Mouse (Mus musculus) stomach, postnatal 0 days (tissue): ENCODE measurements around the gene Hes2. TPM values are rescaled to one million over a fixed set of nuclear protein-coding genes. Genes with fewer than 3 reads are reported as not detected.

ENCODE experiments used
- ATAC-seq: fragments of 200-750 bp; cut with Nextera tagmentation; 2 replicates; pipeline ENCODE4 v1.8.0; 2017; ENCODE audit not compliant: low FRiP score, low TSS enrichment
- DNase-seq: peaks from one replicate; pipeline ENCODE4 v3.0.0-alpha.2; 2016; ENCODE audit warnings: low spot score
- H3K27ac ChIP-seq: fragments of 300-500 bp; sonication (generic); replicated peaks from 2 replicates; pipeline ENCODE4 v1.5.1; 2014; ENCODE audit warnings: mild to moderate bottlenecking, control low read depth
- H3K27me3 ChIP-seq: fragments of 300-500 bp; sonication (generic); 2 replicates; pipeline ENCODE4 v1.6.1; 2014; ENCODE audit warnings: low read length; ENCODE audit not compliant: control insufficient read depth, insufficient read depth
- H3K36me3 ChIP-seq: fragments of 300-500 bp; sonication (generic); 2 replicates; pipeline ENCODE4 v1.6.1; 2014; ENCODE audit warnings: low read length, mixed read lengths; ENCODE audit not compliant: control insufficient read depth, insufficient read depth
- H3K4me1 ChIP-seq: fragments of 300-500 bp; sonication (generic); replicated peaks from 2 replicates; pipeline ENCODE4 v1.6.1; 2014; ENCODE audit warnings: antibody characterized with exemption; ENCODE audit not compliant: control insufficient read depth, insufficient read depth
- H3K4me2 ChIP-seq: fragments of 300-500 bp; sonication (generic); replicated peaks from 2 replicates; pipeline ENCODE4 v1.6.1; 2014; ENCODE audit warnings: low read depth, mild to moderate bottlenecking, control low read depth, moderate library complexity
- H3K4me3 ChIP-seq: fragments of 300-500 bp; sonication (generic); 2 replicates; pipeline ENCODE4 v1.5.1; 2014; ENCODE audit warnings: low read depth, low read length, control low read depth
- H3K9ac ChIP-seq: fragments of 300-500 bp; sonication (generic); 2 replicates; pipeline ENCODE4 v1.6.1; 2014; ENCODE audit warnings: mild to moderate bottlenecking, low read length, control low read depth, mixed read lengths
- H3K9me3 ChIP-seq: fragments of 300-500 bp; sonication (generic); 2 replicates; pipeline ENCODE4 v1.6.1; 2016; ENCODE audit warnings: low read length; ENCODE audit not compliant: control insufficient read depth
- CTCF ChIP-seq: IDR thresholded peaks from 2 replicates; pipeline ENCODE4 v1.5.1; 2016; ENCODE audit warnings: antibody characterized with exemption, low read depth, mild to moderate bottlenecking, moderate library complexity
- EP300 ChIP-seq: optimal IDR thresholded peaks from 2 replicates; pipeline ENCODE3; 2016; ENCODE audit warnings: antibody characterized with exemption
- whole genome bisulfite sequencing: fragments of 180-500 bp; shearing (Covaris S2); extraction: QIAGEN DNeasy Blood & Tissue Kit; methylation state at CpG from one replicate; pipeline ENCODE4 v1.1.7; 2014; 5-methylcytosine and 5-hydroxymethylcytosine counted together
- polyA plus RNA-seq: library from polyadenylated mRNA; unstranded; fragments of >200 nt; fragmentation: Nextera tagmentation; extraction: Ambion mirVana; gene quantifications from 2 replicates; pipeline ENCODE4 v1.2.1, GENCODE M21; 2015

Gene Hes2
- polyA plus RNA-seq, 1 experiment from 2014 or later: 0.87 TPM

GRCm38 (mm10) chr4:152202418-152202817, 43.8 kb downstream of the Hes2 start:
- no peak overlapping the region for H3K9ac ChIP-seq
- ATAC-seq (no peak), DNase-seq (no peak)
- no peak overlapping the region for H3K27ac ChIP-seq
- TF ChIP-seq CTCF (no peak), EP300 (no peak)
- H3K4me3 ChIP-seq: no peak overlapping the region
- no peaks in the 10 kb centered on the region for H3K36me3 ChIP-seq
- H3K27me3 ChIP-seq: no peaks in the 10 kb centered on the region
- no peak overlapping the region for H3K4me2 ChIP-seq
- 88% methylated on average over 1 of the region's 1 CpGs for WGBS
- H3K4me1 ChIP-seq: no peaks in the 10 kb centered on the region
- no peaks in the 10 kb centered on the region for H3K9me3 ChIP-seq

DNA sequence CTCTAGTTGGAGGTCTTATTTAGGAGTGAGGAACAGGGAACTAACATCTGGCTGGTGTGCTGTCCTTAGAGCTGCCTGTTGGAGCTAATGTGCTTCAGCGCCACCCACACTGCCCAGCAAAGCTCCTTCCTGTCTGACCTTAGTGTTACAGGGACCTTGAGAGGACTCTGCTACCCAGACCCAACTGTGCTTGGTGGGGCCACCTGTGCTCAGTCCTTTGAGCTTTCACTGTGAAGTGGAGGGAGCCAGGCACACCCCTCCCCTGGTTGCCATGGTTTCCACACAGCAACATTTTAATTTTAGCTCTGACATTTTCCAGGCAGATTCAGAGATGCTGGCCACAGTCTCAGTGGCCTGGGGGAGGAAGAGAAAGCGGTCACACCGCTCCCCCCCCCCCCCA, 44.2 kb downstream of the Hes2 start:
- no peaks in the 10 kb centered on the region for H3K27me3 ChIP-seq
- H3K4me2 ChIP-seq: no peak overlapping the region
- H3K36me3 ChIP-seq: no peaks in the 10 kb centered on the region
- H3K27ac ChIP-seq: no peak overlapping the region
- 62% methylated on average over 3 of the region's 3 CpGs for WGBS
- no peak for DNase-seq
- H3K4me3 ChIP-seq: no peak overlapping the region
- no peaks in the 10 kb centered on the region for H3K4me1 ChIP-seq
- ATAC-seq: 0 out of 2 replicates have a peak, but pooled peaks have one; percentile 24
- no peaks in the 10 kb centered on the region for H3K9me3 ChIP-seq
- H3K9ac ChIP-seq: no peak overlapping the region
- TF ChIP-seq CTCF: no peak
- TF ChIP-seq EP300: no peak

GRCm38 (mm10) chr4:152204663-152205062, 46.0 kb downstream of the Hes2 start:
- Histone ChIP-seq H3K27ac (no peak overlapping the region), H3K4me3 (no peak overlapping the region), H3K36me3 (no peaks in the 10 kb centered on the region), H3K9me3 (no peaks in the 10 kb centered on the region), H3K9ac (no peak overlapping the region), H3K4me2 (no peak overlapping the region), H3K27me3 (no peaks in the 10 kb centered on the region), H3K4me1 (no peaks in the 10 kb centered on the region)
- DNase-seq (no peak), ATAC-seq (no peak)
- 76% methylated on average over 6 of the region's 6 CpGs for WGBS
- TF ChIP-seq CTCF: peak; percentile 52
- TF ChIP-seq EP300: no peak

DNA sequence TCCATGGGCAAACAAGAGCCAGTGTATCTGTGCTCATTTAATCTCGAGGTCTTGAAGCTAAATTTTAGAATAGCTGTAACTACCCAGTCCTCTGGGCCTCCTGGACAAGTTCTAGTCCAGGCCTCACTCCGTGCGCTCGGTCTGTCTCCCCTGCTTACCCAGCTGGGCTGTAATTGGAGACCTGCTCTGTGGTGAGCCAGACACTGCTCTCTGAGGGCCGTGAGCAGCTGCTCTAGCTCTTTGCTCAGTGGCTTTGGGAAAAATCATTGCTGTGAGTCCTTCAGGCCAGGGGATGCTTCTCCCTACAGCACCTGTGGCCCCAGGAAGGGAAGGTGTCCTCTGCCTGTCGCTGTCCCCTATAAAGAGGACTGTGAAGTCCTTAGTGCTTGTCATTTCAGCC, 47.5 kb downstream of the Hes2 start:
- TF ChIP-seq CTCF: no peak
- no peak for TF ChIP-seq EP300
- 59% methylated on average over 6 of the region's 6 CpGs for WGBS
- DNase-seq: no peak

GRCm38 (mm10) chr4:152209623-152210022, 51.0 kb downstream of the Hes2 start:
- Histone ChIP-seq H3K9ac (no peak overlapping the region), H3K4me1 (no peaks in the 10 kb centered on the region), H3K9me3 (no peaks in the 10 kb centered on the region), H3K4me2 (no peak overlapping the region), H3K27me3 (no peaks in the 10 kb centered on the region), H3K27ac (no peak overlapping the region), H3K4me3 (no peak overlapping the region), H3K36me3 (no peaks in the 10 kb centered on the region)
- no peak for DNase-seq
- TF ChIP-seq EP300 (no peak), CTCF (no peak)
- no peak for ATAC-seq
- 26% methylated on average over 4 of the region's 4 CpGs for WGBS

More for the DNA sequence above, 47.5 kb downstream of the Hes2 start:
- Histone ChIP-seq H3K36me3 (no peaks in the 10 kb centered on the region), H3K4me2 (no peak overlapping the region), H3K27me3 (no peaks in the 10 kb centered on the region), H3K9ac (no peak overlapping the region), H3K9me3 (no peaks in the 10 kb centered on the region), H3K4me1 (no peaks in the 10 kb centered on the region), H3K27ac (no peak overlapping the region), H3K4me3 (no peak overlapping the region)
- no peak for ATAC-seq

Other genes starting within 250 kb of the Hes2 start
- 33.0 and 34.5 TPM in 2 replicates for gene Dnajc11, start 225.2 kb upstream of the Hes2 start, polyA plus RNA-seq
- 22.2 and 23.5 TPM in 2 replicates for gene Thap3, start 169.9 kb upstream of the Hes2 start, polyA plus RNA-seq
- gene Phf13, start 162.6 kb upstream of the Hes2 start, polyA plus RNA-seq: 12.4 and 12.7 TPM in 2 replicates
- 11.2 and 11.9 TPM in 2 replicates for gene Klhl21, start 150.1 kb upstream of the Hes2 start, polyA plus RNA-seq
- 10.1 and 10.6 TPM in 2 replicates for gene Zbtb48, start 131.2 kb upstream of the Hes2 start, polyA plus RNA-seq
- gene Tas1r1, start 120.3 kb upstream of the Hes2 start, polyA plus RNA-seq: 0.12 and 0.16 TPM in 2 replicates
- 11.2 and 12.0 TPM in 2 replicates for gene Nol9, start 119.5 kb upstream of the Hes2 start, polyA plus RNA-seq
- 6.4 and 7.5 TPM in 2 replicates for gene Plekhg5, start 86.4 kb upstream of the Hes2 start, polyA plus RNA-seq
- gene Tnfrsf25, start 42.9 kb upstream of the Hes2 start, polyA plus RNA-seq: 0.49 and 0.96 TPM in 2 replicates
- gene Espn, start 6.5 kb upstream of the Hes2 start, polyA plus RNA-seq: 13.8 and 14.4 TPM in 2 replicates
- 51.7 and 55.0 TPM in 2 replicates for gene Acot7, start 19.3 kb downstream of the Hes2 start, polyA plus RNA-seq
- 6.9 and 8.4 TPM in 2 replicates for gene Gpr153, start 115.4 kb downstream of the Hes2 start, polyA plus RNA-seq
- not detected in 2 replicates for gene Hes3, start 132.8 kb downstream of the Hes2 start, polyA plus RNA-seq
- gene Icmt, start 138.4 kb downstream of the Hes2 start, polyA plus RNA-seq: 9.6 and 10.2 TPM in 2 replicates
- 0.40 and 0.46 TPM in 2 replicates for gene Rnf207, start 160.1 kb downstream of the Hes2 start, polyA plus RNA-seq
- gene Rpl22, start 166.9 kb downstream of the Hes2 start, polyA plus RNA-seq: 351 and 372 TPM in 2 replicates
- gene Chd5, start 179.8 kb downstream of the Hes2 start, polyA plus RNA-seq: 1.3 and 1.9 TPM in 2 replicates